Mouse (Mus musculus) thymus, postnatal 14 days (tissue): ENCODE measurements around the gene Rxfp3.
"Not testable (repeated sequence)": the region's sequence is repeated elsewhere in the genome, so short reads cannot be mapped to it uniquely, and the experiment has no call there.

Experiments
- DNase-seq: peaks from one replicate; pipeline ENCODE4 v3.0.0; 2021

Rxfp3 gene

DNA sequence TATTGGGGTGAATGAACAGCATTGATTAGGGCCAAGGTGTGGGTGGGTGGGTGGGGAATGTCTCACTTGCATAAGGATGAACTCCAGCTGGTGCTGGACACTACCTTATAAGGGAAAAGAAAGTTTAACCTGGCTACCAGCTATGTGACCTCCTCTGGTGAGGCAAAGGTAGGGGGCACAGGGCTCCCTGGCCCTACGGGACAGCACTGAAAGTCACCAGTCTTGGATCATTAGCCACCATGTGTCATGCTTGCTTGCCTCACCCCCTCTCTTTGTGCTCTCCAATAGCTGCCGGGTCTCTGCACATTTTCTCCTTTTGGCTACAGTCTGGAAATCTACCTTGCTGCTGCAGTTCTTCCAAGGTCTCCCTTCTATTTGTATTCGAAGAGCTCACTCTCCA, 7.6 kb downstream of the Rxfp3 start:
- DNase-seq = no peak

- no peak for DNase-seq
These were observed 10.8 kb downstream of the Rxfp3 start for GRCm38 (mm10) chr15:11026801-11027561.

DNA sequence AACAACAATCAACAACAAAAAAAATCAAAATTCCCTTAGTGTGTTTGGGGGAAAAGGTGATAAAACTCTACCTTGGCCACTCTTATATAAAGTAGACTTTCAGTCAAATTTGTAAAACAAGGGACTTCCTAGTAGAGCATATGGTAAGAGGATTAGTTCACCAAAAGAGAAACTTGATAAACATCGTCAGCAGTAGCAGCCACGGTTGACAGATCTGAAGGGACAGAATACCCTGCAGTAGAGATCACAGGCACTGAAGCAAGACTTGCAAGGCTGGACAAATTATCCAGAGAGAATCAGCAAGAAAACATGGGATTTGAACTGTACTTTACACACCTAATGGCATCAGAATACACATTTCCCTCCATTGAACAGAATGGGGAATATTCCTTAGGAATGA, 22.9 kb downstream of the Rxfp3 start:
- DNase-seq = no peak

DNA sequence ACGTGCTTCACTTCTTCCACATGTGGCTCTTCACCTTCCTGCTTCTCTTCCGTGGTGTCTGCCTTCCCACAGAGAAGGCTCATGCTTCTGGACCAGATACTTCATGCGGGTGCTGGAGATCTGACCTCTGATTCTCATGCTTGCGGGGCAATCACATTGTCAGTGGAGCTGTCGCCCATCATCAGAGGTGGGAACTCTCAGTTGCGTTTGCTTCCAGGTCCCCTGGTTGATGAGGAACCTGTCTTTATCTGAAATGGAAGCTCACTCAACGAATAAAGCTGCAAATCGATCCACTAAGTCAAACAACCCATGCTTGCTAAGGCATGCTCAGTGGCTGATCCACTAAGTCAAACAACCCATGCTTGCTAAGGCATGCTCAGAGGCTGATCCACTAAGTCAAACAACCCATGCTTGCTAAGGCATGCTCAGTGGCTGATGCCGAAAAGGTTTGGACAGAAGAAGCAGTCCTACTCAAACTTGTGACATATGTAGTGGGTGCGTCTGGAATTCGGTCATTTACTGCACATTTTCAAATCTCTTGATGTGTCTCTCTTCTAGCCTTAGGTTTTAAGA, 26.7 kb downstream of the Rxfp3 start:
- no peak for DNase-seq

DNA sequence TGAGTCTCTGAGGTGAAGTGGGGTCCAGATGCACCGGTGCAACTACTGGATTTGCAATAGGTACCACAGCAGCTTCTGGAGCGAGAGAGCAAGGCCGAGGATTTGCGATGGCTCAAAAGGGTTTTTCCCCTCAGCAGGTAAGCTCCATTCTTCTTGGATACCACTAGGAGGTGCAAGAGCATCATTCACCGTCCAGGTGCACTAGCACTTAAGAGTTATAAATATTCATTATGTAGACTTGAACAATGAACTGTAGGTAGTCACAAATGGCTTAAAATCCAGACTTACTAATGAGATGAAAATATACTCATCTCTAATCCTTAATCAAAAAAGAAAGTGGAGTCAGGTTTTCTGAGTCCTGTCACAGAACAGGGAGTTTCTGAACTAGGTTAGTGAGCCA, 29.0 kb downstream of the Rxfp3 start:
- no peak for DNase-seq

DNA sequence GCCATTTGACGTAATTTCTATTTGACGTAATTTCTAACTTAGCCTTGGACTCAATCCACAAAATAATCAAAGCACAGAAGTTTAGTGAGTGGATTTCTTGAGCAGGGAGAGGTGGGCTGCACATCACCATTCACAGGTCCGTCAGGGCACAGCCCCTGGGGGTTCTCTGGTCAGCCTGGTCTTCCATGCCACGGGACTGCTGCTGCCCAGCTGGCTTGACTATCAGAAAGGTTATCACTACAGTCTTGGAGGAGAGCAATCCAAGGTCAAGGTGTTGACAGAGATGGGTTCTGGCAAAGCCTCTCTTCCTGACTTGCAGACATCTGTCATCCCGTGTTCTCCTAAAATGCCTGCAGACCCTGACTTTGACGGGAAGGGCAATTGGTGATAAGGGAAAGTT, 33.1 kb downstream of the Rxfp3 start:
- no peak for DNase-seq

GRCm38 (mm10) chr15:11003791-11004190, 34.0 kb downstream of the Rxfp3 start:
- DNase-seq = no peak

- no peak for DNase-seq
These were observed 37.4 kb downstream of the Rxfp3 start, which contains the start of gene Slc45a2 for GRCm38 (mm10) chr15:11000421-11000820. TSS of gene Slc45a2 (plus strand) at chr15:11000721.

GRCm38 (mm10) chr15:10999832-11000231, 38.0 kb downstream of the Rxfp3 start:
- no peak for DNase-seq

GRCm38 (mm10) chr15:10991566-10991965, 46.2 kb downstream of the Rxfp3 start:
- DNase-seq = no peak

- DNase-seq = no peak
These were observed 47.4 kb downstream of the Rxfp3 start for GRCm38 (mm10) chr15:10990411-10990810.

GRCm38 (mm10) chr15:10986477-10986876, 51.3 kb downstream of the Rxfp3 start:
- not testable (repeated sequence) for DNase-seq

GRCm38 (mm10) chr15:10985756-10986155, 52.0 kb downstream of the Rxfp3 start:
- no peak for DNase-seq
